Mouse (Mus musculus) hindbrain, embryonic 10.5 days (tissue): ENCODE results near the gene Olfr1044. TPM values are rescaled to one million over a fixed set of nuclear protein-coding genes. Genes with fewer than 3 reads are reported as not detected.
"Not testable (repeated sequence)": the region's sequence is repeated elsewhere in the genome, so short reads cannot be mapped to it uniquely, and the experiment has no call there.

Experiments
- DNase-seq: peaks from one replicate; pipeline ENCODE4 v3.0.0-alpha.2; 2017; ENCODE audit warnings: low spot score
- H3K27ac ChIP-seq: fragments of 300-500 bp; sonication (generic); 2 replicates; pipeline ENCODE4 v1.5.1; 2016; ENCODE audit warnings: mild to moderate bottlenecking, moderate library complexity
- H3K27me3 ChIP-seq: fragments of 300-500 bp; sonication (generic); 2 replicates; pipeline ENCODE4 v1.6.1; 2016; ENCODE audit warnings: mild to moderate bottlenecking; ENCODE audit not compliant: poor library complexity, insufficient read depth, severe bottlenecking
- H3K36me3 ChIP-seq: fragments of 300-500 bp; sonication (generic); 2 replicates; pipeline ENCODE4 v1.6.1; 2016; ENCODE audit warnings: mild to moderate bottlenecking, moderate library complexity
- H3K4me1 ChIP-seq: fragments of 300-500 bp; sonication (generic); replicated peaks from 2 replicates; pipeline ENCODE4 v1.6.1; 2016; ENCODE audit warnings: mild to moderate bottlenecking
- H3K4me3 ChIP-seq: fragments of 300-500 bp; sonication (generic); 2 replicates; pipeline ENCODE4 v1.5.1; 2016; ENCODE audit warnings: mild to moderate bottlenecking, moderate library complexity
- H3K9me3 ChIP-seq: fragments of 300-500 bp; sonication (generic); 2 replicates; pipeline ENCODE4 v1.6.1; 2016; ENCODE audit warnings: mild to moderate bottlenecking, moderate library complexity
- WGBS: fragments of 180-500 bp; shearing (Covaris S2); methylation state at CpG from one replicate; pipeline ENCODE4 v1.1.7; 2016; 5-methylcytosine and 5-hydroxymethylcytosine counted together
- polyA plus RNA-seq: library from polyadenylated mRNA; unstranded; fragments of >200 nt; fragmentation: Nextera tagmentation; extraction: Ambion mirVana; gene quantifications from 2 replicates; pipeline ENCODE4 v1.2.1, GENCODE M21; 2016

Gene Olfr1044
- not detected in 2 replicates for polyA plus RNA-seq

- no peak for DNase-seq
- Histone ChIP-seq H3K4me3 (no peak within 1 kb of the TSS), H3K9me3 (no peaks in the 10 kb centered on the region), H3K27me3 (no peaks in the 10 kb centered on the region), H3K27ac (no peak within 1 kb of the TSS), H3K4me1 (no peaks in the 10 kb centered on the region), H3K36me3 (no peaks in the 10 kb centered on the region)
These were observed at the start of gene Olfr1044 for GRCm38 (mm10) chr2:86177720-86178119. Gene Olfr1044 (minus strand): TSS chr2:86177820.

GRCm38 (mm10) chr2:86219214-86219613 is 41.6 kb upstream of the Olfr1044 start, which contains the start of gene Olfr1046:
Gene Olfr1046 (minus strand): TSS chr2:86219314.
- 72% methylated on average over 2 of the region's 2 CpGs for WGBS
- Histone ChIP-seq H3K4me3 (no peak within 1 kb of the TSS), H3K36me3 (no peaks in the 10 kb centered on the region), H3K4me1 (no peaks in the 10 kb centered on the region), H3K9me3 (no peaks in the 10 kb centered on the region), H3K27me3 (no peaks in the 10 kb centered on the region), H3K27ac (no peak within 1 kb of the TSS)
- no peak for DNase-seq

GRCm38 (mm10) chr2:86202909-86203308 is 25.3 kb upstream of the Olfr1044 start, which contains the start of gene Olfr1045:
Gene Olfr1045 (minus strand): TSS chr2:86203009.
- H3K27ac ChIP-seq: no peak within 1 kb of the TSS
- no peak for DNase-seq

GRCm38 (mm10) chr2:86195863-86196262 is 18.2 kb upstream of the Olfr1044 start:
- Histone ChIP-seq H3K4me3 (no peak overlapping the region), H3K27me3 (no peaks in the 10 kb centered on the region), H3K36me3 (no peaks in the 10 kb centered on the region), H3K27ac (no peak overlapping the region), H3K9me3 (no peaks in the 10 kb centered on the region), H3K4me1 (no peaks in the 10 kb centered on the region)
- WGBS: 56% methylated on average over 1 of the region's 1 CpGs
- no peak for DNase-seq

More at GRCm38 (mm10) chr2:86202909-86203308, 25.3 kb upstream of the Olfr1044 start, which contains the start of gene Olfr1045:
- H3K36me3 ChIP-seq: no peaks in the 10 kb centered on the region
- no peaks in the 10 kb centered on the region for H3K9me3 ChIP-seq
- H3K4me1 ChIP-seq: no peaks in the 10 kb centered on the region
- H3K27me3 ChIP-seq: no peaks in the 10 kb centered on the region
- H3K4me3 ChIP-seq: no peak within 1 kb of the TSS

GRCm38 (mm10) chr2:86185583-86185982 is 8.0 kb upstream of the Olfr1044 start, which contains the start of gene Olfr52:
Gene Olfr52 (minus strand): TSS chr2:86185683.
- H3K9me3 ChIP-seq: no peaks in the 10 kb centered on the region
- no peaks in the 10 kb centered on the region for H3K36me3 ChIP-seq
- H3K4me3 ChIP-seq: no peak within 1 kb of the TSS
- H3K27me3 ChIP-seq: no peaks in the 10 kb centered on the region
- no peak within 1 kb of the TSS for H3K27ac ChIP-seq
- DNase-seq: no peak
- H3K4me1 ChIP-seq: no peaks in the 10 kb centered on the region

- no peaks in the 10 kb centered on the region for H3K4me1 ChIP-seq
- no peaks in the 10 kb centered on the region for H3K36me3 ChIP-seq
- no peak overlapping the region for H3K4me3 ChIP-seq
- WGBS: 78% methylated on average over 3 of the region's 3 CpGs
- H3K27me3 ChIP-seq: no peaks in the 10 kb centered on the region
- DNase-seq: no peak
- H3K9me3 ChIP-seq: no peaks in the 10 kb centered on the region
- H3K27ac ChIP-seq: no peak overlapping the region
These were observed 2.3 kb upstream of the Olfr1044 start for GRCm38 (mm10) chr2:86179950-86180349.

- not testable (repeated sequence) for H3K27ac ChIP-seq, H3K4me3 ChIP-seq, H3K27me3 ChIP-seq, H3K36me3 ChIP-seq, DNase-seq, H3K4me1 ChIP-seq, H3K9me3 ChIP-seq
- 89% methylated on average over 7 of the region's 7 CpGs for WGBS
These were observed 2.2 kb downstream of the Olfr1044 start for GRCm38 (mm10) chr2:86175422-86175821.

- no peak within 1 kb of the TSS for H3K27ac ChIP-seq
- no peak for DNase-seq
- H3K4me1 ChIP-seq: no peaks in the 10 kb centered on the region
- 92% methylated on average over 2 of the region's 2 CpGs for WGBS
- no peaks in the 10 kb centered on the region for H3K27me3 ChIP-seq
- H3K36me3 ChIP-seq: no peaks in the 10 kb centered on the region
- no peak within 1 kb of the TSS for H3K4me3 ChIP-seq
- no peaks in the 10 kb centered on the region for H3K9me3 ChIP-seq
These were observed 10.2 kb downstream of the Olfr1044 start, which contains the start of gene Olfr1043 for GRCm38 (mm10) chr2:86167422-86167821. Gene Olfr1043 (minus strand): TSS chr2:86167522.

- H3K36me3 ChIP-seq: no peaks in the 10 kb centered on the region
- no peaks in the 10 kb centered on the region for H3K4me1 ChIP-seq
- no peaks in the 10 kb centered on the region for H3K27me3 ChIP-seq
- H3K27ac ChIP-seq: no peak within 1 kb of the TSS
- WGBS: 96% methylated on average over 2 of the region's 2 CpGs
- DNase-seq: no peak
- H3K4me3 ChIP-seq: no peak within 1 kb of the TSS
- no peaks in the 10 kb centered on the region for H3K9me3 ChIP-seq
These were observed 15.9 kb downstream of the Olfr1044 start, which contains the start of gene Olfr1042 for GRCm38 (mm10) chr2:86161738-86162137. Gene Olfr1042 (minus strand): TSS chr2:86161838.

GRCm38 (mm10) chr2:86146632-86147031 is 31.0 kb downstream of the Olfr1044 start, which contains the start of gene Olfr1040:
Gene Olfr1040 (minus strand): TSS chr2:86146732.
- DNase-seq: no peak
- Histone ChIP-seq H3K36me3 (no peaks in the 10 kb centered on the region), H3K4me3 (no peak within 1 kb of the TSS), H3K4me1 (no peaks in the 10 kb centered on the region), H3K27ac (no peak within 1 kb of the TSS), H3K27me3 (no peaks in the 10 kb centered on the region), H3K9me3 (no peaks in the 10 kb centered on the region)
- 79% methylated on average over 1 of the region's 1 CpGs for WGBS

GRCm38 (mm10) chr2:86135828-86136227 is 41.8 kb downstream of the Olfr1044 start, which contains the start of gene Olfr1039:
Gene Olfr1039 (minus strand): TSS chr2:86135928.
- Histone ChIP-seq H3K27me3 (no peaks in the 10 kb centered on the region), H3K27ac (no peak within 1 kb of the TSS), H3K4me1 (no peaks in the 10 kb centered on the region), H3K36me3 (no peaks in the 10 kb centered on the region), H3K9me3 (no peaks in the 10 kb centered on the region), H3K4me3 (no peak within 1 kb of the TSS)
- 93% methylated on average over 1 of the region's 1 CpGs for WGBS
- DNase-seq: no peak
